Mouse (Mus musculus) adrenal gland, adult (tissue): ENCODE data around the gene Nubp2.

ENCODE experiments used
- DNase-seq, 2 experiments: peaks; one replicate each; pipeline ENCODE4 v3.0.0; 2022 to 2023; ENCODE audit warnings: low spot score in 1 of 2; ENCODE audit not compliant: inconsistent age in 2 of 2

Nubp2 gene

GRCm38 (mm10) chr17:24886134-24886931 lies at the start of gene Nubp2, which contains the start of gene Spsb3:
Gene Nubp2, minus strand, starts transcription at chr17:24886349.
Gene Spsb3, plus strand, starts transcription at chr17:24886643.
- DNase-seq: peak; percentile 98 to 99

GRCm38 (mm10) chr17:24935666-24936065 lies 49.5 kb upstream of the Nubp2 start:
- DNase-seq: peak in 1 of 2 experiments; percentile 65

GRCm38 (mm10) chr17:24934926-24935325 lies 48.8 kb upstream of the Nubp2 start:
- DNase-seq: peak in 1 of 2 experiments; percentile 60

GRCm38 (mm10) chr17:24933163-24933562 lies 47.0 kb upstream of the Nubp2 start:
- no peak for DNase-seq

GRCm38 (mm10) chr17:24932431-24932830 lies 46.3 kb upstream of the Nubp2 start:
- no peak for DNase-seq

- DNase-seq: peak; percentile 82 to 90
Measured at GRCm38 (mm10) chr17:24929506-24929905, 43.4 kb upstream of the Nubp2 start.

GRCm38 (mm10) chr17:24923246-24923645 lies 37.1 kb upstream of the Nubp2 start:
- peak in 1 of 2 experiments; percentile 60 for DNase-seq

- DNase-seq: no peak
Measured at GRCm38 (mm10) chr17:24913984-24914383, 27.8 kb upstream of the Nubp2 start.

- peak; percentile 90 to 95 for DNase-seq
Measured at GRCm38 (mm10) chr17:24907591-24907990, 21.4 kb upstream of the Nubp2 start.

GRCm38 (mm10) chr17:24903767-24904166 lies 17.6 kb upstream of the Nubp2 start:
- DNase-seq: no peak

- DNase-seq: peak; percentile 54 to 82
Measured at GRCm38 (mm10) chr17:24902671-24903474, 16.7 kb upstream of the Nubp2 start.

GRCm38 (mm10) chr17:24902124-24902523 lies 16.0 kb upstream of the Nubp2 start:
- no peak for DNase-seq

GRCm38 (mm10) chr17:24900014-24900413 lies 13.9 kb upstream of the Nubp2 start:
- no peak for DNase-seq

GRCm38 (mm10) chr17:24899153-24899552 lies 13.0 kb upstream of the Nubp2 start:
- DNase-seq: no peak

- DNase-seq: peak in 1 of 2 experiments; percentile 54
Measured at GRCm38 (mm10) chr17:24898041-24898854, 12.1 kb upstream of the Nubp2 start.

GRCm38 (mm10) chr17:24897600-24897999 lies 11.5 kb upstream of the Nubp2 start:
- peak; percentile 58 to 86 for DNase-seq

GRCm38 (mm10) chr17:24896993-24897269 lies 10.8 kb upstream of the Nubp2 start:
- DNase-seq: no peak

- DNase-seq: peak; percentile 87 to 96
Measured at GRCm38 (mm10) chr17:24896241-24896992, 10.3 kb upstream of the Nubp2 start, which contains the start of gene Nme3. Gene Nme3, plus strand, starts transcription at chr17:24896500.

GRCm38 (mm10) chr17:24895571-24896240 lies 9.6 kb upstream of the Nubp2 start:
- peak in 1 of 2 experiments; percentile 80 for DNase-seq
